Mouse (Mus musculus) thymus, postnatal 4 days (tissue): Measurements from ENCODE around the gene Hira.
"Not testable (repeated sequence)": the region's sequence is repeated elsewhere in the genome, so short reads cannot be mapped to it uniquely, and the experiment has no call there.

Experiments
- DNase-seq: peaks from one replicate; pipeline ENCODE4 v3.0.0; 2021

Hira gene

DNA sequence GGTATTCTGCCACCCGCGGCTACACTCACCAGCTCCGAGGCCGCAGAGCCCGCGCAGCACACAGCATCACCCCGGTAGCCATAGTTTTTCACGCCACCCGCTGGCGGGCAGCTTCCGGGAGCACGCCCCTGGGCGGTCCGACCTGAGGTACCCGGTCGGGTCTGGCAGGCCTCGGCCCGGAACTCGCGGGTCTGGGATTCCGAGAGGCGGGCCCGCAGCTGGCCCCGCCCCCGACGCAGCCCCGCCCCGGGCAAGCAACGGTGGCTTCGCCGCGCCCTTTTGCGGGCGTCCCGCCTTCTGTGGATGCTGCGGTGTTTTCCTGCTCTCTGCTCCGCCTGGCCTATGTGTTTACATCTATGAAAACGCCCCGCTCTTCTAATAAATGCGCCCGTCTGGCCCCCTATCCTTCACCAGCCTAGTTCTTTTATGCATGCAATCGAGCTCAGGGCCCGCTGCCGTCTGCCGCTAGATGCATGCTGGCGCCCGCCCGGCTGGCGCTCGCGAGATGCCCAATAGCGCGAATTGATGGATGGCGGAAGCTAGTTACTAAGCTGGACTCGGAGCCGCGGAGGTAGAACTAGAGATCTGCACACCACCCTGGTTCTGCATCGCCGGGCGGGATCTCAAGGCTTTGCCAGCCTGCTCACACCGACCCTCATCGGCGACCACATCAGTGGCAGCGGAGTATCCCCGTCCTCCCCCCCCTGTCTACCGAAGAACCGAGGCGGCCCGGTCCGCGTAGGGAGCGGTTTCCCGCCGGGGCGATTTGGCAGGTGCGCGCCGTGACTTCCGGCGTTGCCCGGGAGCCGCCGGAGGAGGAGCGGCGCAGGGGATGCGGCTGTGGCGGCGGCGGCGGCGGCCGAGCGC, at the start of gene Hira, which contains the start of gene Mrpl40:
TSS of gene Hira (plus strand) at position 596 of the 867 bp plus-strand sequence.
TSS of gene Mrpl40 (minus strand) at position 421 of the 867 bp plus-strand sequence.
- DNase-seq: peak; percentile 94

DNA sequence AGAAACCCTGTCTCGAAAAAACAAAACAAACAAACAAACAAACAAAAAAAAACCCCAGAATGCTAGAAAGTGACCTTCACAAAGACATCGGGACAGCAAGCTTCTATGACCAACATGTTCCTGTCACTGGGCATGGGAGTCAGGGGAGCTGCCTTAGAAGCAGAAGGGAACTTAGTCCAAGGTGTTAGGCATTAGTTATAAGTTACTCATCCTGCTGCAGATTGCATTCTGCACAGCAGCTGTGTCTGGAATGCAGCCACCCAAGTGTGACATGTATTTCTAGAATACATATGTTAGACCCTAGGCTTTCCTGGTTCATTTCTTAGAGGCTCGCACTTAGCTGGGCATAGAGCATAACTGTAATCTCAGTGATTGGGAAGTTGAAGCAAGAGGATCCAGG, 48.2 kb upstream of the Hira start:
- DNase-seq: no peak

DNA sequence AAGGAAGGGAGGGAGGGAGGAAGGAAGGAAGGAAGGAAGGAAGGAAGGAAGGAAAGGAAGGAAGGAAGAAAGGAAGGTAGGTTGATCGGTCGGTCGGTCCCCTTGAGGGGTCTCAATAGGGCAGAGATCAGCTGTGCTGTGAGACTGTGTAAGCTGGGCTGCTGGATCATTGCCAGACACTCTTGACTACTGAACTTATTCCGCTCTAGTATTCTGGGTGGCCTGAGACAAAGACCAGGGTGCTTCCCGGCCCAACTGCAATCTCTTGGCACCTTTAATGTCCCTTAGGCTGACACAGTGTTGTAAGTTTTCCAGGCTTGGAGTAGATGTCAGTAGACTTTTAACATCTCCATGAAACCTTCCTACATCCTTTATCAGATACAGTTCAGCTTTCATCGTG, 47.7 kb upstream of the Hira start:
- no peak for DNase-seq

GRCm38 (mm10) chr16:18833486-18833885, 43.4 kb upstream of the Hira start:
- DNase-seq: no peak

GRCm38 (mm10) chr16:18836073-18836467, 40.8 kb upstream of the Hira start:
- DNase-seq: no peak

DNA sequence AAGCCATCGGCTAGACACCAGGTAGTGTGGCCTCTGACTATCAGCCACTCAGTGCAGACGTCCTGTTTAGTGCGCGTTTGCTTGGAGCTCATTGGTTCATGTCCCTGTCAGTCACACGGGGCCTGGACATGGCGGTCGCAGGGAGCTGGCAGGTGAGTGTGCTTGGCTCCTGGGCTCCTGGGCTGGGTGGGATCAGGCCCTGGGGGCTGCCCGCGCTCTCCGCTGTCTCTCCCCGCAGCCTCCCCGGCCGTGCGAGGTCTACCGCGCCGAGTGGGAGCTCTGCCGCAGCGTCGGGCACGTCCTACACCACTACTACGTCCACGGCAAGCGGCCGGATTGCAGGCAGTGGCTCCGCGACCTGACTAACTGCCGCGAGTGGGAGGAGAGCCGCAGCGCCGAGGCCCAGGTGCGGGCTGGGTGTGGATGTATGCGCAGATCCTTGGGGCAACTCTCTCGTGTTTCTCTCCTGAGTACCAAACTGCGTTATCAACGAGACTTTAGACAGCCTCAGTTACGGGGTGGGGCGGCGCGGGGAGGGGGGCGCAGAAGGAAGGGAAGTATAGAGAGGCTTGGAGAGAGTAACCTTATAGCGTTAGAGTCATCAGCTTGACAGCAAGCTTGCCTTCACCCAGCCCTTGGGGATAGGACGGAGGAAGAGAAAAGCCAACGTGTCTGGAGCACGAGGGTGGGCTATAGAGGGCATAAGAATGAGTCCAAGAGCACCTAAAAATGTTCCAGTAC, 40.2 kb upstream of the Hira start, which contains the start of the genes 2510002D24Rik and Gm28539:
TSS of gene 2510002D24Rik (plus strand) at position 111 of the 741 bp plus-strand sequence.
TSS of gene Gm28539 (plus strand) at position 117 of the 741 bp plus-strand sequence.
- peak; percentile 96 for DNase-seq

- DNase-seq: no peak
Observed at GRCm38 (mm10) chr16:18838346-18838745, 38.5 kb upstream of the Hira start.

- no peak for DNase-seq
Observed at GRCm38 (mm10) chr16:18846301-18846820, 30.5 kb upstream of the Hira start.

DNA sequence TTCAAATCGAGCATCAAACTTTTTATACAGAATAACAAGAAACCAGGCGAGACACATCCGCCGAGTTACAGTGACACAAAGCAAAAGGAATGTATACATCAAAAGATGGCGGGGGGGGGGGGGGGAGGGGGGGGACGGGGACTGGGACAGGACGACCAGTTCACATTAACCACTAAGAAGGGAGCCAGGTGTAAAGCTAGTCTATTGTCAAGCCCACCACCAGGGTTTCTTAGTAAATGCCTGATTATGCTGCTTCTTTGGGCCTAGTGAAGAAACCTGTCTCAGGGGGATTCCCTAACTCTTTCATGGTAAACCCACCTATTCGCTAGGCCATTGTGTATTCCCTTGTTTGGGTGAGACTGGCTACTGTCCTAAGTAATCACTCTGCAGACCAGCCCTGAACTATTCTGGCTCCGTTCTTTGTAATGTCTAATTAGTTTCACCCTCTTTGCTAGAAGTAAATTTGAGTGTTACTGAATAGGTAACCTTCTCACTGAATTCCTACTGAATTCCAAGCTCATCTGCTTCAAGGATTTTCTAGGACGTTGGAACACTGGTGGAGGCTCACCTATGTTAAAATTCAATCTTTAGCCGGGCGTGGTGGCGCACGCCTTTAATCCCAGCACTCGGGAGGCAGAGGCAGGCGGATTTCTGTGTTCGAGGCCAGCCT, 27.2 kb upstream of the Hira start:
- DNase-seq: not testable (repeated sequence)

DNA sequence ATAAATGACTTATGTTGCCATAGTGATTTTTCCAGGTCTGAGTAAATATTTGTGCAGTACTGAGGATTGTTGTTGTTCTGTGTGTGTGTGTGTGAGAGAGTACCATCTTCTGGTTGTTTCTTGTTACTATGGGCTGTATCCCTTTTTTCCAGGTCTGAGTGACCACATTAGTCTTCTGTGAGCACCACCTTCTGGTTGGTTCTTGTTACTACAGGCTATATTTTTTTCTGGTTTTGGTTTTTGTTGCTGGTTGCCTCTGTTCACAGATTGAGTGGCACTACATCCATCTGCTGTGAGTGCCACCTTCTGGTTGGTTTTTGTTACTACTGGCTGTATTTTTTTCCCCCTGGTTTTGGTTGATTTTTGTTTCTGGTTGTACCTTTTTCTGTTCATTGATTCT, 18.3 kb upstream of the Hira start:
- DNase-seq: peak; percentile 16

DNA sequence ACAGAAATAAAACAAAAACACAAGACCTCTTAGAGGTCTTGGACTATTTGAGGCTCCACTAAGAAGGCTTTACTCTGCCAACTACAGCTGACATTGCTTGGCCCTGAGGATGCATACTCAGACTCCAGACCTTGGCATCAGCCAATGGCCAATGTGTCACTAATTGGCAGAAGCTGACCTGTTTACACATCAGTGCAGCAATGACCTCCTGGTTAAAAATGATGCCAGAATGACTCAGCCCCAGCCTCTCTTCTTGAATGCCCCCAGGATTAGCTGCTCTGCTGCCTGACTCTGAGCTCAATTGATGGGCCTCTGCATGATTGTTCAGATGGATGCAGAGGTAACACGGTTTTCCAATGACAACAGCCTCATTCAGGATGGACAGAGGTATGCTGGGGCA, 16.7 kb upstream of the Hira start:
- no peak for DNase-seq

DNA sequence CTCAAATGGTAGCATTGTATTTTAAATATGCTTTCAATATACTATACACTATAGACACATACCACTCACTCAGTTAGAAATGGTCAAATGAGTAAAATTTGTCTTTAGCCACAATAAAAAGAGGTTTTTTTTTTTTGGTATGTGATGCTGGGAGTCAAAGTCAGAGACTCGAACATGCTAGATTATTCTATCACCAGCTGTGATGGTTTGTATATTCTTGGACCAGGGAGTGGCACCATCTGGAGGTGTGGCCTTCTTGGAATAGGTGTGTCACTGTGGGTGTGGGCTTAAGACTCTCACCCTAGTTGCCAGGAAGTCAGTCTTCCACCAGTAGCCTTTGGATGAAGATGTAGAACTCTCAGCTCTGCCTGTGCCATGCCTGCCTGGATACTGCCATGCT, 6.3 kb upstream of the Hira start:
- DNase-seq: not testable (repeated sequence)

- DNase-seq: no peak
Observed at GRCm38 (mm10) chr16:18876091-18876441, 771 bp upstream of the Hira start.

DNA sequence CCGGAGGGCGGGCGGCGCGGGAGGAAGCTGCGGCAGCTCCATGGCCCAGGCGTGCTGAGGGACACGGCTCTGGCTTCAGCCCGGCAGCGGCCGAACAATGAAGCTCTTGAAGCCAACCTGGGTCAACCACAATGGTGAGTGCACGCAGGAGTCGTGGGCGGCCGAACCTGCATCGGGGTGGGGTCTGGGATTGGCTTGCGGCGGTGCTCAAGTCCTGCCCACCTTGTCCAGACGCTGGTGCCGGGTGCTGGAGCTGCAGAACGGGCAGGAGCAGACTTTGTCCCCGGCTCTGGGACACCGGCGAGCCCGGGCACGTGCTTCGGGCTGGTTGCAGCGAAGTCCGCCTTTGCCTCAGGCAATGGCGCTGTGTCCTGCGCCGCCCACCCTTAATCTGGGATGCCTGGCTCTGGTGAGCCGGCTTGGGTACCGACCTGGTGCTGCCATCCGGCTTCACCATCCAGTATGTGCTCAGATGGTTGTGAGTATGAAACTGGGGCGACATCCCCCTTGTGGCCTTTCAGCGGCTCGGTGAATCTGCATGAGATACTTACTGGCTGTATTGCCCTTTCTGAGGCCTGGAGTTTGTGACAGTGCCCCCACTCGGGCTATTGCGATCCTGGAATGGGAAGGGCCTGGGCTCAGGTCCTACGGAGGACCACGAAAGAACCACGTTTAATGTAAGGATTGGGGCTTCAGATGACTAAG, 701 bp downstream of the Hira start:
- DNase-seq: peak; percentile 74

DNA sequence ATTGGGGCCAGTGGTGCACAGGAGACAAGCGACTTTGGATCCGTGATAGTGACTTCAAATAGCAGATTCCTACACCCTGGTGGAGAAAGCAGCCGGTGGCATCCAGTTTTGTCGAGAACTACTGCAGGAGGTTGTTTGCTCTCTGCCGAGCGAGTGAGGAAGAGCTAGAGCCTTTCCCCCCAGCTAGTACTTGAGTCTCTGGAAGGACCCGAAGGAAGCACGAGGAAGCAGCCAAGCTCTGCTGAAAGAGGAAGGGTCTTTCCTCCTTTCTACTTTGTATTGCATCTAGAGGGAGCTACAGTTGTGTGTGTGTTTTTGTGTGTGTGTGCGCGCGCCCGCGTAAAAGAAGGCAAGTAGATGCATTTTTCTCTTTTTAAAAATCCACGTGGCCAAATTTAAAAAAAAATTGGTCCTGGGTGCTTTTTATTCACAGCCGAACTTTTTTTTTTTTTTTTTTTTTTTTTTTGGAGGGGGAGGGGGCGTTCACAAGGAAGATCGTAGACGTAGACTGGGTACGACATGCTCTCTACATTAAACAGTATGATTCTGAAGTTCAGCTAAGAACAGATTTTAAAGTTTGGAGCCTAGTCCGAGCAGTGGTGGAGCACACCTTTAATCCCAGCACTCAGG, 1.4 kb downstream of the Hira start:
- no peak for DNase-seq

DNA sequence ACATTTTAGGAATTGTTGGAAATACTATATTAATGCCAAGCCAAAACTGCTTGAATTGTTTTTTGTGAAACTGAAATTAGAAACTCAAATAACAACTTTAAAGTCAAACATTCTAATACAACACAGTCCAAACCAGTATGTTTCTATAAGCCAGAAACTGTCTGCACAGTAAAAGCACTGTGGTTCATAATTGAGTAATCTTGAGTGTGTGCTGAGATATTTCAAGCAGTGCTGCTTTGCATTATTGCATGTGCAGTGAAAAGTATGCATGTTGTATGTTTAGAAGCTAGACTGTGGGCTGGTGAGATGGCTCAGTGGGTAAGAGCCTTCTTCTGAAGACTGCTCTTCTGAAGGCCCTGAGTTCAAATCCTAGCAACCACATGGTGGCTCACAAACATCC, 7.2 kb downstream of the Hira start:
- no peak for DNase-seq

- DNase-seq: no peak
Observed at GRCm38 (mm10) chr16:18893840-18894372, 17.1 kb downstream of the Hira start.

- no peak for DNase-seq
Observed at GRCm38 (mm10) chr16:18895249-18895648, 18.4 kb downstream of the Hira start.

- DNase-seq: no peak
Observed at GRCm38 (mm10) chr16:18896429-18896828, 19.6 kb downstream of the Hira start.

DNA sequence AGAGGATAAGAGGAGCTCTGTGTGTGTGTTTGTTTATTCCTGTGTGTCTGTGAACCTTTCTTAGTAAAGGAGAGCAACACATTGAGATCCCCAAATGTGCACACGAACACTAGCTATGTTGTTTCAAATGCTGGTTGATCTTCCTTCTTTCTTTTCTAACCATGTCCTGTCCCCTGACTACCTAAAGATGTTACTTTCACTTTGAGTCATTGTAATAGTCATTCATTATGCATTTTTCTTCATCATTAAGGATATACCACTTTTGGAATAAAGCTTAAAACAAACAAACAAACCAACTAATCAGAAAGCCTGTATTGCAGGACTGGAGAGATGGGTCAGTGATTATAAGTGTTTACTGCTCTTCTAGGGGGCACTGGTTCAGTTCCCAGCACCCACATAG, 28.8 kb downstream of the Hira start:
- no peak for DNase-seq

GRCm38 (mm10) chr16:18916064-18916463, 39.2 kb downstream of the Hira start:
- DNase-seq: no peak

GRCm38 (mm10) chr16:18921771-18922170, 44.9 kb downstream of the Hira start:
- no peak for DNase-seq
